Mouse (Mus musculus): ENCODE data around the gene Ly6g6e. TPM values are rescaled to one million over a fixed set of nuclear protein-coding genes. Genes with fewer than 3 reads are reported as not detected.
A peak's percentile ranks its signal among the peaks of the same experiment; 100 is the strongest.

The Ly6g6e gene
- total RNA-seq, 2 experiments from 2014 or later = not detected

DNA sequence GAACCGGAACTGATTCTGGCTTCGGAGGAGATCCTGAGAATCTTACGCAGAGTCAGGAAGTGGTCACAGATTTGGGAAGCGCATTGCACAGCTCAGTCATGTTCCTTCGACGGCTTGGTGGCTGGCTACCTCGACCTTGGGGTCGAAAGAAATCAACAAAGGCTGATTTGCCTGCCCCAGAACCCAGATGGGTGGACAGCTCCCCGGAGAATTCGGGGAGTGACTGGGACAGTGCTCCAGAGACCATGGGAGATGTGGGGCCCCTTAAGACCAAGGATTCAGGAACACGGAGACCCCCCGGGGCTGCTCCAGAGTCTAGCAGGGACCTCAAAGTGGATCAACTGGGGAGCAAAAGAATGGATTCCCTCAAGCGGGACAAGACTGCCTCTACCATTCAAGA, 50.3 kb downstream of the Ly6g6e start:
- peak; percentile 14; the same call in 1 of the 2 replicates for ATAC-seq (ENCODE audit: poor library complexity, severe bottlenecking)

Other genes with a start within 250 kb of the Ly6g6e start
Only the 30 nearest of the 46 such genes appear.
- gene Hspa1b, start 117.7 kb upstream of the Ly6g6e start, total RNA-seq (2015) = 14.9 and 22.6 TPM in 2 replicates
- gene Hspa1b, start 117.7 kb upstream of the Ly6g6e start, total RNA-seq (2017) = 23.0 and 30.6 TPM in 2 replicates
- not detected in 2 replicates for gene Gm20481, start 107.0 kb upstream of the Ly6g6e start, total RNA-seq (2015)
- not detected in 2 replicates for gene Gm20481, start 107.0 kb upstream of the Ly6g6e start, total RNA-seq (2017)
- 10.8 and 12.4 TPM in 2 replicates for gene Hspa1a, start 104.7 kb upstream of the Ly6g6e start, total RNA-seq (2015)
- gene Hspa1a, start 104.7 kb upstream of the Ly6g6e start, total RNA-seq (2017) = 29.2 and 32.0 TPM in 2 replicates
- not detected in 2 replicates for gene Hspa1l, start 104.2 kb upstream of the Ly6g6e start, total RNA-seq (2015)
- gene Hspa1l, start 104.2 kb upstream of the Ly6g6e start, total RNA-seq (2017) = 0.22 TPM in 1 of 2 replicates, not detected in the other
- 85.8 and 141 TPM in 2 replicates for gene Lsm2, start 95.0 kb upstream of the Ly6g6e start, total RNA-seq (2015)
- 13.2 and 31.2 TPM in 2 replicates for gene Lsm2, start 95.0 kb upstream of the Ly6g6e start, total RNA-seq (2017)
- 42.2 and 61.8 TPM in 2 replicates for gene Vars, start 75.9 kb upstream of the Ly6g6e start, total RNA-seq (2015)
- 110 and 165 TPM in 2 replicates for gene Vars, start 75.9 kb upstream of the Ly6g6e start, total RNA-seq (2017)
- gene Vwa7, start 60.3 kb upstream of the Ly6g6e start, total RNA-seq (2015) = 0.07 TPM in 1 of 2 replicates, not detected in the other
- gene Vwa7, start 60.3 kb upstream of the Ly6g6e start, total RNA-seq (2017) = 0.11 TPM in 1 of 2 replicates, not detected in the other
- gene Sapcd1, start 48.9 kb upstream of the Ly6g6e start, total RNA-seq (2015) = 1.4 and 1.5 TPM in 2 replicates
- 0.22 TPM in 1 of 2 replicates, not detected in the other for gene Sapcd1, start 48.9 kb upstream of the Ly6g6e start, total RNA-seq (2017)
- gene Msh5, start 30.2 kb upstream of the Ly6g6e start, total RNA-seq (2015) = 7.4 and 7.5 TPM in 2 replicates
- 3.6 and 6.3 TPM in 2 replicates for gene Msh5, start 30.2 kb upstream of the Ly6g6e start, total RNA-seq (2017)
- 415 and 463 TPM in 2 replicates for gene Clic1, start 26.9 kb upstream of the Ly6g6e start, total RNA-seq (2015)
- 386 and 405 TPM in 2 replicates for gene Clic1, start 26.9 kb upstream of the Ly6g6e start, total RNA-seq (2017)
- 2.2 and 3.1 TPM in 2 replicates for gene Ddah2, start 17.9 kb upstream of the Ly6g6e start, total RNA-seq (2015)
- gene Ddah2, start 17.9 kb upstream of the Ly6g6e start, total RNA-seq (2017) = 1.2 and 2.7 TPM in 2 replicates
- not detected in 2 replicates for gene Ly6g6c, start 11.5 kb upstream of the Ly6g6e start, total RNA-seq (2015)
- not detected in 2 replicates for gene Ly6g6c, start 11.5 kb upstream of the Ly6g6e start, total RNA-seq (2017)
- gene Mpig6b, start 10.7 kb upstream of the Ly6g6e start, total RNA-seq (2015) = not detected in 2 replicates
- gene Mpig6b, start 10.7 kb upstream of the Ly6g6e start, total RNA-seq (2017) = not detected in 2 replicates
- not detected in 2 replicates for gene Ly6g6d, start 1.2 kb downstream of the Ly6g6e start, total RNA-seq (2015)
- gene Ly6g6d, start 1.2 kb downstream of the Ly6g6e start, total RNA-seq (2017) = not detected in 2 replicates
- not detected in 2 replicates for gene Ly6g6f, start 8.7 kb downstream of the Ly6g6e start, total RNA-seq (2015)
- not detected in 2 replicates for gene Ly6g6f, start 8.7 kb downstream of the Ly6g6e start, total RNA-seq (2017)
- gene Abhd16a, start 12.4 kb downstream of the Ly6g6e start, total RNA-seq (2015) = 17.6 and 21.3 TPM in 2 replicates
- gene Abhd16a, start 12.4 kb downstream of the Ly6g6e start, total RNA-seq (2017) = 18.0 and 20.4 TPM in 2 replicates
- gene Ly6g5c, start 31.4 kb downstream of the Ly6g6e start, total RNA-seq (2015) = not detected in 2 replicates
- gene Ly6g5c, start 31.4 kb downstream of the Ly6g6e start, total RNA-seq (2017) = not detected in 2 replicates
- 6.1 and 8.2 TPM in 2 replicates for gene Ly6g5b, start 38.5 kb downstream of the Ly6g6e start, total RNA-seq (2015)
- 1.4 and 1.8 TPM in 2 replicates for gene Ly6g5b, start 38.5 kb downstream of the Ly6g6e start, total RNA-seq (2017)
- gene Gpank1, start 44.6 kb downstream of the Ly6g6e start, total RNA-seq (2015) = 22.6 and 24.6 TPM in 2 replicates
- 48.5 and 50.0 TPM in 2 replicates for gene Gpank1, start 44.6 kb downstream of the Ly6g6e start, total RNA-seq (2017)
- 404 and 428 TPM in 2 replicates for gene Csnk2b, start 45.2 kb downstream of the Ly6g6e start, total RNA-seq (2015)
- gene Csnk2b, start 45.2 kb downstream of the Ly6g6e start, total RNA-seq (2017) = 323 and 362 TPM in 2 replicates
- gene D17H6S53E, start 49.5 kb downstream of the Ly6g6e start, total RNA-seq (2015) = 4.5 and 4.7 TPM in 2 replicates
- 13.0 and 26.1 TPM in 2 replicates for gene D17H6S53E, start 49.5 kb downstream of the Ly6g6e start, total RNA-seq (2017)
- gene Apom, start 55.1 kb downstream of the Ly6g6e start, total RNA-seq (2015) = 0.38 TPM in 1 of 2 replicates, not detected in the other
- gene Apom, start 55.1 kb downstream of the Ly6g6e start, total RNA-seq (2017) = 0.26 TPM in 1 of 2 replicates, not detected in the other
- 87.9 and 91.7 TPM in 2 replicates for gene Bag6, start 58.3 kb downstream of the Ly6g6e start, total RNA-seq (2015)
- 72.4 and 90.5 TPM in 2 replicates for gene Bag6, start 58.3 kb downstream of the Ly6g6e start, total RNA-seq (2017)
- gene Prrc2a, start 88.0 kb downstream of the Ly6g6e start, total RNA-seq (2015) = 144 and 172 TPM in 2 replicates
- gene Prrc2a, start 88.0 kb downstream of the Ly6g6e start, total RNA-seq (2017) = 35.8 and 60.6 TPM in 2 replicates
- gene Aif1, start 99.2 kb downstream of the Ly6g6e start, total RNA-seq (2015) = 78.7 and 81.4 TPM in 2 replicates
- gene Aif1, start 99.2 kb downstream of the Ly6g6e start, total RNA-seq (2017) = 103 and 120 TPM in 2 replicates
- 425 and 434 TPM in 2 replicates for gene Lst1, start 111.5 kb downstream of the Ly6g6e start, total RNA-seq (2015)
- 495 and 596 TPM in 2 replicates for gene Lst1, start 111.5 kb downstream of the Ly6g6e start, total RNA-seq (2017)
- 11.7 and 13.3 TPM in 2 replicates for gene Ltb, start 117.5 kb downstream of the Ly6g6e start, total RNA-seq (2015)
- gene Ltb, start 117.5 kb downstream of the Ly6g6e start, total RNA-seq (2017) = 7.3 and 11.2 TPM in 2 replicates
- gene Tnf, start 125.1 kb downstream of the Ly6g6e start, total RNA-seq (2015) = 33.1 and 34.6 TPM in 2 replicates
- gene Tnf, start 125.1 kb downstream of the Ly6g6e start, total RNA-seq (2017) = 28.2 and 30.0 TPM in 2 replicates
- 0.11 TPM in 1 of 2 replicates, not detected in the other for gene Lta, start 128.4 kb downstream of the Ly6g6e start, total RNA-seq (2015)
- gene Lta, start 128.4 kb downstream of the Ly6g6e start, total RNA-seq (2017) = 0.24 TPM in 1 of 2 replicates, not detected in the other
- 0.76 and 2.5 TPM in 2 replicates for gene Gm16181, start 143.9 kb downstream of the Ly6g6e start, total RNA-seq (2015)
- 0.88 and 4.0 TPM in 2 replicates for gene Gm16181, start 143.9 kb downstream of the Ly6g6e start, total RNA-seq (2017)